Mouse (Mus musculus) thymus, adult 2 months (tissue): Measurements from ENCODE around the gene Bcor.

Experiments used
- CTCF ChIP-seq: fragments of 200-500 bp; IDR thresholded peaks from 2 replicates; pipeline ENCODE4 v1.5.1; 2012; ENCODE audit warnings: mild to moderate bottlenecking, control low read depth, low read length, moderate library complexity, borderline replicate concordance; ENCODE audit not compliant: control insufficient read depth, poor library complexity, insufficient read depth; ENCODE audit errors: extremely low read depth
- POLR2A ChIP-seq: fragments of 200-500 bp; IDR thresholded peaks from 2 replicates; pipeline ENCODE4 v1.6.1; 2012; ENCODE audit warnings: mild to moderate bottlenecking, low read length, control low read depth, moderate library complexity; ENCODE audit not compliant: control insufficient read depth, poor library complexity, insufficient read depth; ENCODE audit errors: extremely low read depth

- TF ChIP-seq POLR2A (no peak), CTCF (no peak)
These were observed 156.2 kb downstream of the Bcor start for GRCm38 (mm10) chrX:12003947-12004346.
